Mouse (Mus musculus) CH12.LX (cell line): ENCODE data around the gene Col6a6. TPM values are rescaled to one million over a fixed set of nuclear protein-coding genes. Genes with fewer than 3 reads are reported as not detected.

Source experiments
- DNase-seq: peaks from one replicate; pipeline ENCODE4 v3.0.0-alpha.2; 2013; ENCODE audit errors: extremely low read depth
- H3K27ac ChIP-seq: 2 replicates; pipeline ENCODE4 v1.5.1; 2012; ENCODE audit warnings: low read depth, mild to moderate bottlenecking, control low read depth, moderate library complexity; ENCODE audit not compliant: insufficient read depth
- H3K27me3 ChIP-seq: replicated peaks from 2 replicates; pipeline ENCODE3; 2012; ENCODE audit warnings: inconsistent platforms
- H3K36me3 ChIP-seq, 2 experiments: replicated peaks in 1 of 2; 2 replicates each; pipeline versions ENCODE3 to v1.6.1; 2012; ENCODE audit warnings: inconsistent platforms in 1 of 2, low read length in 1 of 2, mild to moderate bottlenecking in 1 of 2, mixed read lengths in 1 of 2, moderate library complexity in 1 of 2; ENCODE audit not compliant: control insufficient read depth in 1 of 2, insufficient read depth in 1 of 2
- H3K4me1 ChIP-seq, 2 experiments: 2 replicates each; pipeline ENCODE4 v1.6.1; 2012; ENCODE audit warnings: inconsistent platforms in 1 of 2, moderate library complexity in 1 of 2; ENCODE audit not compliant: insufficient read depth in 2 of 2, control insufficient read depth in 1 of 2
- H3K4me2 ChIP-seq: 2 replicates; pipeline ENCODE4 v1.6.1; 2012; ENCODE audit warnings: low read depth, mild to moderate bottlenecking, control low read depth; ENCODE audit not compliant: poor library complexity, insufficient read depth, severe bottlenecking
- H3K4me3 ChIP-seq, 3 experiments: fragments of 150-350 bp in 1 of 3; sonication (generic) in 1 of 3; replicated peaks in 1 of 3; 2 replicates each; pipeline versions ENCODE3 to v1.5.1; 2011 to 2012; ENCODE audit warnings: low read depth in 2 of 3, low read length in 2 of 3, mild to moderate bottlenecking in 2 of 3, moderate library complexity in 2 of 3, control low read depth in 1 of 3, improper control_type of control experiment in 1 of 3, inconsistent platforms in 1 of 3, mixed read lengths in 1 of 3; ENCODE audit not compliant: poor library complexity in 1 of 3
- H3K79me2 ChIP-seq: replicated peaks from 2 replicates; pipeline ENCODE4 v1.6.1; 2012; ENCODE audit warnings: mild to moderate bottlenecking, moderate library complexity; ENCODE audit not compliant: control insufficient read depth, poor library complexity, insufficient read depth, severe bottlenecking; ENCODE audit errors: extremely low read depth
- H3K9ac ChIP-seq: 2 replicates; pipeline ENCODE4 v1.6.1; 2012; ENCODE audit warnings: low read depth, mild to moderate bottlenecking, control low read depth, moderate library complexity; ENCODE audit not compliant: insufficient read depth
- H3K9me3 ChIP-seq: replicated peaks from 2 replicates; pipeline ENCODE3; 2012; ENCODE audit warnings: low read length, inconsistent platforms, mixed read lengths
- BHLHE40 ChIP-seq: IDR thresholded peaks from 2 replicates; pipeline ENCODE4 v1.6.1; 2011; ENCODE audit warnings: mild to moderate bottlenecking, low read depth, low read length, improper control_type of control experiment
- CHD2 ChIP-seq: IDR thresholded peaks from 2 replicates; pipeline ENCODE4 v1.6.1; 2011; ENCODE audit warnings: low read length, improper control_type of control experiment
- CTCF ChIP-seq, 2 experiments: IDR thresholded peaks in 1 of 2; conservative IDR thresholded peaks in 1 of 2; 2 replicates each; pipeline ENCODE4 v1.5.1; 2011 to 2012; ENCODE audit warnings: low read depth in 2 of 2, low read length in 2 of 2, improper control_type of control experiment in 1 of 2, inconsistent platforms in 1 of 2, mild to moderate bottlenecking in 1 of 2, moderate library complexity in 1 of 2
- ELF1 ChIP-seq: IDR thresholded peaks from 2 replicates; pipeline ENCODE4 v1.6.1; 2014; ENCODE audit warnings: low read depth, mild to moderate bottlenecking, inconsistent platforms, low read length, improper control_type of control experiment
- EP300 ChIP-seq: IDR thresholded peaks from 2 replicates; pipeline ENCODE4 v1.6.1; 2011; ENCODE audit warnings: low read length, improper control_type of control experiment
- ETS1 ChIP-seq: conservative IDR thresholded peaks from 2 replicates; pipeline ENCODE4 v1.6.1; 2012; ENCODE audit warnings: low read depth, mild to moderate bottlenecking, inconsistent platforms, low read length, improper control_type of control experiment, moderate library complexity
- GABPA ChIP-seq: IDR thresholded peaks from 2 replicates; pipeline ENCODE4 v1.6.1; 2012; ENCODE audit warnings: low read depth, low read length, improper control_type of control experiment, inconsistent platforms; ENCODE audit not compliant: insufficient replicate concordance
- HCFC1 ChIP-seq: IDR thresholded peaks from 2 replicates; pipeline ENCODE4 v1.6.1; 2012; ENCODE audit warnings: low read depth, mild to moderate bottlenecking, inconsistent platforms, low read length, improper control_type of control experiment
- IRF4 ChIP-seq: IDR thresholded peaks from 2 replicates; pipeline ENCODE4 v1.6.1; 2014; ENCODE audit warnings: low read depth, mild to moderate bottlenecking, inconsistent platforms, low read length, improper control_type of control experiment
- JUN ChIP-seq: IDR thresholded peaks from 2 replicates; pipeline ENCODE4 v1.6.1; 2011; ENCODE audit warnings: low read depth, mild to moderate bottlenecking, low read length, improper control_type of control experiment, moderate library complexity; ENCODE audit not compliant: insufficient read depth
- JUND ChIP-seq: conservative IDR thresholded peaks from 2 replicates; pipeline ENCODE4 v1.6.1; 2011; ENCODE audit warnings: low read depth, low read length, improper control_type of control experiment
- KAT2A ChIP-seq: IDR thresholded peaks from 2 replicates; pipeline ENCODE4 v1.6.1; 2012; ENCODE audit warnings: low read length, improper control_type of control experiment, inconsistent platforms; ENCODE audit not compliant: insufficient replicate concordance
- MAFK ChIP-seq: IDR thresholded peaks from 2 replicates; pipeline ENCODE4 v1.6.1; 2011; ENCODE audit warnings: low read length, improper control_type of control experiment; ENCODE audit not compliant: insufficient replicate concordance
- MAX ChIP-seq: IDR thresholded peaks from 2 replicates; pipeline ENCODE4 v1.6.1; 2011; ENCODE audit warnings: low read length, improper control_type of control experiment
- MAZ ChIP-seq: IDR thresholded peaks from 2 replicates; pipeline ENCODE4 v1.6.1; 2012; ENCODE audit warnings: low read depth, mild to moderate bottlenecking, inconsistent platforms, low read length, improper control_type of control experiment, moderate library complexity
- MXI1 ChIP-seq: IDR thresholded peaks from 2 replicates; pipeline ENCODE4 v1.6.1; 2011; ENCODE audit warnings: mild to moderate bottlenecking, low read depth, low read length, improper control_type of control experiment
- MYC ChIP-seq: IDR thresholded peaks from 2 replicates; pipeline ENCODE4 v1.6.1; 2011; ENCODE audit warnings: low read depth, mild to moderate bottlenecking, improper control_type of control experiment, low read length
- POLR2A ChIP-seq: IDR thresholded peaks from 2 replicates; pipeline ENCODE4 v1.6.1; 2011; ENCODE audit warnings: low read depth, mild to moderate bottlenecking, improper control_type of control experiment, low read length
- RAD21 ChIP-seq: IDR thresholded peaks from 2 replicates; pipeline ENCODE4 v1.6.1; 2011; ENCODE audit warnings: low read depth, mild to moderate bottlenecking, low read length, improper control_type of control experiment, moderate library complexity
- RCOR1 ChIP-seq: conservative IDR thresholded peaks from 2 replicates; pipeline ENCODE4 v1.6.1; 2012; ENCODE audit warnings: low read depth, mild to moderate bottlenecking, inconsistent platforms, low read length, improper control_type of control experiment
- SIN3A ChIP-seq: IDR thresholded peaks from 2 replicates; pipeline ENCODE4 v1.6.1; 2012; ENCODE audit warnings: low read length, improper control_type of control experiment, inconsistent platforms
- SMC3 ChIP-seq: IDR thresholded peaks from 2 replicates; pipeline ENCODE4 v1.6.1; 2011; ENCODE audit warnings: low read depth, low read length, improper control_type of control experiment
- TCF12 ChIP-seq: IDR thresholded peaks from 2 replicates; pipeline ENCODE4 v1.6.1; 2014; ENCODE audit warnings: low read depth, mild to moderate bottlenecking, inconsistent platforms, low read length, improper control_type of control experiment
- USF1 ChIP-seq: IDR thresholded peaks from 2 replicates; pipeline ENCODE4 v1.6.1; 2014; ENCODE audit warnings: low read depth, mild to moderate bottlenecking, inconsistent platforms, low read length, improper control_type of control experiment
- ZC3H11A ChIP-seq: IDR thresholded peaks from 2 replicates; pipeline ENCODE4 v1.6.1; 2012; ENCODE audit warnings: low read depth, mild to moderate bottlenecking, inconsistent platforms, low read length, improper control_type of control experiment
- ZKSCAN1 ChIP-seq: IDR thresholded peaks from 2 replicates; pipeline ENCODE4 v1.6.1; 2012; ENCODE audit warnings: low read depth, inconsistent platforms, low read length, improper control_type of control experiment, borderline replicate concordance
- ZMIZ1 ChIP-seq: IDR thresholded peaks from 2 replicates; pipeline ENCODE4 v1.6.1; 2012; ENCODE audit warnings: low read depth, mild to moderate bottlenecking, inconsistent platforms, low read length, improper control_type of control experiment
- dilution Hi-C: fragments of 300-500 bp; cut with MboI; formaldehyde crosslinking; loops from 2 replicates; pipeline ENCODE4 v1.14.3; 2020; ENCODE audit warnings: low sequenced_read_pairs; ENCODE audit not compliant: extremely low pct_unique_long_range_greater_than_20kb, extremely low pct_ligation_motif_present
- in situ Hi-C: fragments of 300-500 bp; cut with MboI; formaldehyde crosslinking; loops from 3 replicates; pipeline ENCODE4 v1.14.3; 2019; ENCODE audit warnings: low sequenced_read_pairs, low pct_ligation_motif_present, low pct_unique_long_range_greater_than_20kb, mixed read lengths
- polyA plus RNA-seq: library from polyadenylated mRNA; unstranded; fragments of >175 nt; gene quantifications from 2 replicates; pipeline ENCODE4 v1.2.1, GENCODE M21; 2012; ENCODE audit warnings: low read depth; ENCODE audit not compliant: insufficient read length
- total RNA-seq, 2 experiments: library from RNA; depleted of rRNA; stranded (reverse); fragments of 300-350 nt in 1 of 2; fragments of >200 nt in 1 of 2; gene quantifications; 2 replicates each; pipeline ENCODE4 v1.2.3; 2012 to 2014

Col6a6 gene
- total and polyA plus RNA-seq, 3 experiments: not detected

- H3K36me3 ChIP-seq: no peaks in the 10 kb centered on the region
- H3K9me3 ChIP-seq: peaks cover 2% of the 10 kb centered on the region
- TF ChIP-seq MAFK (no peak), RCOR1 (no peak), CTCF (conservative IDR thresholded peaks at IDR 0.05 in 1 of 2, IDR thresholded peaks at IDR 0.05 in 1 of 2; ENCODE audit: low read depth in 2 of 2, low read length in 2 of 2) (no peak), POLR2A (no peak), ZC3H11A (no peak), EP300 (no peak), CHD2 (no peak), JUN (no peak), GABPA (no peak), SIN3A (no peak), MAX (no peak), ETS1 (no peak), ELF1 (no peak), SMC3 (no peak), USF1 (no peak), MYC (no peak)
- no peak for DNase-seq
- in situ Hi-C loops: no loop called here
- H3K27me3 ChIP-seq: peaks cover 48% of the 10 kb centered on the region
- H3K4me2 ChIP-seq: no peak overlapping the region
- no peak overlapping the region for H3K9ac ChIP-seq
- no peaks in the 10 kb centered on the region for H3K4me1 ChIP-seq
- H3K27ac ChIP-seq: no peak overlapping the region
- no peak overlapping the region for H3K4me3 ChIP-seq
- dilution Hi-C loops: no loop called here
- no peaks in the 10 kb centered on the region for H3K79me2 ChIP-seq
Observed at GRCm38 (mm10) chr9:105787800-105788199, 40.2 kb downstream of the Col6a6 start.

- Histone ChIP-seq H3K27ac (no peak overlapping the region), H3K9ac (no peak overlapping the region), H3K4me2 (no peak overlapping the region), H3K36me3 (no peaks in the 10 kb centered on the region), H3K4me3 (no peak overlapping the region), H3K27me3 (peaks cover 35% of the 10 kb centered on the region), H3K4me1 (peaks cover 2 to 3% of the 10 kb centered on the region in 2 experiments; a peak in 2 of 4 replicates), H3K9me3 (peaks cover 2% of the 10 kb centered on the region), H3K79me2 (no peaks in the 10 kb centered on the region)
- in situ Hi-C loops: no loop called here
- DNase-seq: no peak
- dilution Hi-C loops: no loop called here
- TF ChIP-seq JUND: no peak
- TF ChIP-seq TCF12: no peak
- TF ChIP-seq BHLHE40: no peak
- no peak for TF ChIP-seq MAZ
- no peak for TF ChIP-seq HCFC1
- no peak for TF ChIP-seq MAFK
- TF ChIP-seq ETS1: no peak
- no peak for TF ChIP-seq KAT2A
- TF ChIP-seq ZMIZ1: no peak
- TF ChIP-seq ZKSCAN1: no peak
- no peak for TF ChIP-seq MXI1
- TF ChIP-seq RAD21: no peak
- no peak for TF ChIP-seq EP300
- no peak for TF ChIP-seq IRF4
- no peak for TF ChIP-seq MYC
- TF ChIP-seq USF1: no peak
- TF ChIP-seq ELF1: no peak
- no peak for TF ChIP-seq POLR2A
- no peak for TF ChIP-seq MAX
Observed at GRCm38 (mm10) chr9:105784026-105784425, 43.9 kb downstream of the Col6a6 start.
